Mouse (Mus musculus): ENCODE data around the gene Itga10. TPM values are rescaled to one million over a fixed set of nuclear protein-coding genes. Genes with fewer than 3 reads are reported as not detected.
A peak's percentile ranks its signal among the peaks of the same experiment; 100 is the strongest.

The Itga10 gene
- polyA plus RNA-seq, 1 experiment from 2014 or later: 0.91 TPM

GRCm38 (mm10) chr3:96690298-96690697, 44.9 kb downstream of the Itga10 start:
- Histone ChIP-seq H3K27ac (no peak overlapping the region), H3K4me2 (no peak overlapping the region), H3K27me3 (peaks cover 4% of the 10 kb centered on the region; the same call in 1 of the 2 replicates), H3K4me3 (no peak overlapping the region), H3K36me3 (no peaks in the 10 kb centered on the region), H3K9me3 (no peaks in the 10 kb centered on the region), H3K4me1 (replicated peaks) (0 out of 2 replicates have a peak, but pooled peaks cover 3% of the 10 kb centered on the region), H3K9ac (no peak overlapping the region)
- no peak for ATAC-seq (ENCODE audit: low FRiP score)
- WGBS: 55% methylated on average over 3 of the region's 3 CpGs

GRCm38 (mm10) chr3:96692506-96692905, 47.1 kb downstream of the Itga10 start:
- Histone ChIP-seq H3K4me3 (no peak overlapping the region), H3K36me3 (no peaks in the 10 kb centered on the region), H3K4me1 (replicated peaks) (peaks cover 12% of the 10 kb centered on the region), H3K4me2 (no peak overlapping the region), H3K27me3 (no peaks in the 10 kb centered on the region), H3K9me3 (no peaks in the 10 kb centered on the region), H3K9ac (no peak overlapping the region), H3K27ac (no peak overlapping the region)
- WGBS: 19% methylated on average over 3 of the region's 3 CpGs
- ATAC-seq (ENCODE audit: low FRiP score): no peak

GRCm38 (mm10) chr3:96693579-96693978, 48.2 kb downstream of the Itga10 start:
- no peak for ATAC-seq (ENCODE audit: low FRiP score)
- Histone ChIP-seq H3K36me3 (no peaks in the 10 kb centered on the region), H3K4me1 (replicated peaks) (peaks cover 20% of the 10 kb centered on the region), H3K27me3 (no peaks in the 10 kb centered on the region), H3K27ac (no peak overlapping the region), H3K4me2 (no peak overlapping the region), H3K9ac (no peak overlapping the region), H3K9me3 (no peaks in the 10 kb centered on the region), H3K4me3 (no peak overlapping the region)
- WGBS: 89% methylated on average over 1 of the region's 1 CpGs

- Histone ChIP-seq H3K4me3 (peak within 1 kb of the TSS; percentile 76), H3K4me1 (replicated peaks) (peaks cover 16% of the 10 kb centered on the region), H3K27me3 (no peaks in the 10 kb centered on the region), H3K27ac (peak within 1 kb of the TSS; percentile 92), H3K9me3 (no peaks in the 10 kb centered on the region), H3K4me2 (peak within 1 kb of the TSS; percentile 77), H3K9ac (peak within 1 kb of the TSS; percentile 83), H3K36me3 (peaks cover 16% of the 10 kb centered on the region)
- under 1% methylated on average over 35 of the region's 35 CpGs for WGBS
- peak; percentile 48 for ATAC-seq (ENCODE audit: low FRiP score)
These were observed 50.9 kb downstream of the Itga10 start, which contains the start of gene Pias3 for GRCm38 (mm10) chr3:96696198-96696765. TSS of gene Pias3 (plus strand) at chr3:96696384.

DNA sequence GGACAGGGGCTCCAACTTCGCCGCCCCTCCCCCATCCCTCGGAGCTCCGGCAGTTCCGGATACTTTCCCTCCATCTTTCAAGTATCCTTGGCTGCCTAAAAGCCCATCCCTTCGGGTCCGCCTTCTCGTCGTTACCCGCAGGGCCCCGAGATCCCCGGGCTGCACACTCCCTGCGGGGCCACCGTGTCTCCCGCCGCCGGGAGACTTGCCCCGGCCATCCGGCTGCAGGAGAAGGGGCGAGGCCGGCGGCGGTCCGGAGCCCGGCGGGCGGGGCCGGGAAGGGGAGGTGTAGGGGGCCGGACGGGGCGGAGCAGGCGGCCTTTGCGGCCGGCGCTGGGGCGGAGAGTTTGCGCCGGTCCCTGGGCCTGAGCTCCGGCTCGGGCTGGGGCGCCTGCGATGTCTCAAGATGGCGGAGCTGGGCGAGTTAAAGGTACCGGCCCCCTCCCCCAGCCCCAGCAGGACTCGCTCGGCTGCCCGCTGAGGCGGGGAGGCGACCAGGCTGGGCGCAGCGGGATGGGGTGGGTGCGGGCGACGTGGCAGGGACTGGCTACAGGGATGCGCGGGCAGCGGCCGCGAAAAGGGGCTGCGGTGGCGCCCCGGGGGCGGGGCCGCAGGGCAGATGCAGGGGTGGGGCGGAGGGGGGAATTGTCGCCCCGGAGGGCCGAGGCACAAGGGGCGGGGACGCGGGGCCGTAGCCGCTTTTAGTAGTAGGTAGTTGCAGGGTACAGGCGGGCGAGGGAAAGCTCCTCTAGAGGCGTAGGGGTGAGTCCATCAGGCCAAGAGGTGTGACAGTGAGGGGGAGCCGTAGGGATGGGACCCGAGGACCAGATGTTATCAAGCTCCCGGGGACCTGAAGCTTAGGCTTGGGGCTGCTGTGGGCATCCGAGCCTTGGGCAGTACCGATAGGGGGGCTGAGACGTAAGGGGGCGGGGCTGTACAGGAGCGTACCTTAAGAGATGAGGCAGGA, 51.7 kb downstream of the Itga10 start:
- H3K4me2 ChIP-seq: peak overlapping the region; percentile 77
- H3K36me3 ChIP-seq: peaks cover 24% of the 10 kb centered on the region
- H3K27ac ChIP-seq: peak overlapping the region; percentile 92
- peak; percentile 93 for ATAC-seq (ENCODE audit: low FRiP score)
- H3K9me3 ChIP-seq: no peaks in the 10 kb centered on the region
- peak overlapping the region; percentile 83 for H3K9ac ChIP-seq
- peaks cover 16% of the 10 kb centered on the region for H3K4me1 ChIP-seq (replicated peaks)
- WGBS: under 1% methylated on average over 85 of the region's 85 CpGs
- no peaks in the 10 kb centered on the region for H3K27me3 ChIP-seq
- peak overlapping the region; percentile 76 for H3K4me3 ChIP-seq

GRCm38 (mm10) chr3:96698993-96699690, 53.8 kb downstream of the Itga10 start:
- no peak for ATAC-seq (ENCODE audit: low FRiP score)
- 58% methylated on average over 19 of the region's 19 CpGs for WGBS
- no peaks in the 10 kb centered on the region for H3K27me3 ChIP-seq
- no peak overlapping the region for H3K4me3 ChIP-seq
- no peak overlapping the region for H3K4me2 ChIP-seq
- no peak overlapping the region for H3K9ac ChIP-seq
- H3K36me3 ChIP-seq: peaks cover 40% of the 10 kb centered on the region
- H3K4me1 ChIP-seq (replicated peaks): peaks cover 16% of the 10 kb centered on the region
- H3K9me3 ChIP-seq: no peaks in the 10 kb centered on the region
- no peak overlapping the region for H3K27ac ChIP-seq

DNA sequence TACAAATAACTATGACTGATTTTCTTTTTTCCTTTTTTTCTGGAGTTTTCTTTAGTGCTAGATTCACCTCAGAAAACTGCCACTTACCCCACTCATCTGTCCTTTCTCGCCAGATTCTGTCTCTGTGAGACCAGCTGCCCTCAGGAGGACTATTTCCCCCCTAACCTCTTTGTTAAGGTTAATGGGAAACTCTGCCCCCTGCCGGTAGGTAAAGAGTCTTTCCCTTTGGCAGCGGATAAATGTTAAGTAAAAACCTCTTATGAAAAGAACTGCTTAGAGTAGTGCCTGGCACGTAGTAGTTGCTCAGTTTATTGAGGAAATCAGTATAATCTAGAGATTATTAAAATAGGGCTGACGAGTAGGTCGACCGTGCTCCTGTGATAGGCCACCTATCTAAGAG, 55.0 kb downstream of the Itga10 start:
- no peak for ATAC-seq (ENCODE audit: low FRiP score)
- no peak overlapping the region for H3K4me2 ChIP-seq
- H3K4me3 ChIP-seq: no peak overlapping the region
- WGBS: 59% methylated on average over 7 of the region's 7 CpGs
- peaks cover 16% of the 10 kb centered on the region for H3K4me1 ChIP-seq (replicated peaks)
- H3K27ac ChIP-seq: no peak overlapping the region
- H3K36me3 ChIP-seq: peaks cover 51% of the 10 kb centered on the region
- no peaks in the 10 kb centered on the region for H3K9me3 ChIP-seq
- no peaks in the 10 kb centered on the region for H3K27me3 ChIP-seq
- no peak overlapping the region for H3K9ac ChIP-seq

DNA sequence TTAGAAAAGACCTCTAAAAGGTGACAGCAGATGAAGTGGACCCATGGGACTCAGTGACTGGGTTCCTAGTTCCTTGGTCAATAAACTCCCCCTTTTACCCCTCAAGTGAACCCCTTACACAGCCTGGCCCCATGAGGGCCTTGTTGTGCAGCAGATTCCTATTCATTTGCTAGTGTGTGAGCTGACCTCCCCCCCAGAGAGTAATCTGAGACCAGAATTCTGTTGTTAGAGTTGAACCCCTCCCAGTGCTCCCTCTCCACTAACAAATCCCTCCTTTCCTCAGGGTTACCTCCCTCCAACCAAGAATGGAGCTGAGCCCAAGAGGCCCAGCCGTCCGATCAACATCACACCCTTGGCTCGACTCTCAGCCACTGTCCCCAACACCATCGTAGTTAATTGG, 55.6 kb downstream of the Itga10 start:
- Histone ChIP-seq H3K9ac (no peak overlapping the region; the same call in 1 of the 2 replicates), H3K4me1 (replicated peaks) (peaks cover 13% of the 10 kb centered on the region), H3K36me3 (peaks cover 56% of the 10 kb centered on the region), H3K9me3 (no peaks in the 10 kb centered on the region), H3K27ac (no peak overlapping the region), H3K27me3 (no peaks in the 10 kb centered on the region), H3K4me2 (no peak overlapping the region), H3K4me3 (no peak overlapping the region)
- 88% methylated on average over 4 of the region's 4 CpGs for WGBS
- no peak for ATAC-seq (ENCODE audit: low FRiP score)

GRCm38 (mm10) chr3:96704778-96705177, 59.4 kb downstream of the Itga10 start:
- H3K9ac ChIP-seq: no peak overlapping the region
- H3K4me3 ChIP-seq: no peak overlapping the region
- H3K36me3 ChIP-seq: peaks cover 56% of the 10 kb centered on the region
- H3K27ac ChIP-seq: no peak overlapping the region
- no peak for ATAC-seq (ENCODE audit: low FRiP score)
- peaks cover 7% of the 10 kb centered on the region; the same call in 1 of the 2 replicates for H3K4me1 ChIP-seq (replicated peaks)
- H3K27me3 ChIP-seq: peaks cover 12% of the 10 kb centered on the region; the same call in 1 of the 2 replicates
- WGBS: 62% methylated on average over 11 of the region's 11 CpGs
- H3K4me2 ChIP-seq: no peak overlapping the region
- H3K9me3 ChIP-seq: no peaks in the 10 kb centered on the region

DNA sequence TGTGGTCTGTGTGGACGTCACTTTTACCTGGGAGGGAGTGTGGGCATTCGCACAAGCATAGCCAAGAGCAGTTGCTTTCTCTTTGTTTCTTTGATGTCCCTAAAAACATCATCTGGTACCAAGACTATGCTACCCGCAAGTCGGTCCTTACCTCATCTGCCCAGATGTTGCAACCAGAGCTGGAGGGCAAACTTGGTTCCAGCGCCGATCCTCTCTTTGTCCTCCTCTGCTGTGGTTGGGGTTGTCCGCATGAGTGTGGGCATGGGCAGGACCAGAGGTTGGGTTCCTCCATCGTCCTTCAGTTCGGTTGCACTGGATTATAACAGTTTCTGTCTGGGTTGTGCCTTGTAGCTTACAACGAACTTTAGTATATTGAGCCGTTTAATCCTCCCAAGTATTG, 60.8 kb downstream of the Itga10 start:
- Histone ChIP-seq H3K4me2 (no peak overlapping the region), H3K27ac (no peak overlapping the region), H3K36me3 (peaks cover 58% of the 10 kb centered on the region), H3K4me1 (replicated peaks) (peaks cover 7% of the 10 kb centered on the region; the same call in 1 of the 2 replicates), H3K9ac (no peak overlapping the region), H3K4me3 (no peak overlapping the region), H3K27me3 (peaks cover 12% of the 10 kb centered on the region; the same call in 1 of the 2 replicates), H3K9me3 (no peaks in the 10 kb centered on the region)
- WGBS: 92% methylated on average over 11 of the region's 11 CpGs
- ATAC-seq (ENCODE audit: low FRiP score): no peak

- Histone ChIP-seq H3K4me2 (no peak overlapping the region), H3K27ac (no peak overlapping the region), H3K9ac (no peak overlapping the region), H3K4me3 (no peak overlapping the region), H3K27me3 (peaks cover 12% of the 10 kb centered on the region; the same call in 1 of the 2 replicates), H3K9me3 (no peaks in the 10 kb centered on the region), H3K4me1 (replicated peaks) (peaks cover 7% of the 10 kb centered on the region; the same call in 1 of the 2 replicates), H3K36me3 (peaks cover 58% of the 10 kb centered on the region)
- 80% methylated on average over 7 of the region's 7 CpGs for WGBS
- no peak for ATAC-seq (ENCODE audit: low FRiP score)
These were observed 61.6 kb downstream of the Itga10 start for GRCm38 (mm10) chr3:96706984-96707383.

Data from hindbrain, embryonic 13.5 days (tissue).